Mouse (Mus musculus) E14TG2a.4 (cell line): ENCODE results near the gene Zfp791.
"Not testable (repeated sequence)": the region's sequence is repeated elsewhere in the genome, so short reads cannot be mapped to it uniquely, and the experiment has no call there.

Experiments
- H3K27me3 ChIP-seq: 2 replicates; pipeline ENCODE4 v1.6.1; 2014; ENCODE audit warnings: low read length, control low read depth; ENCODE audit not compliant: insufficient read depth
- H3K36me3 ChIP-seq: 2 replicates; pipeline ENCODE4 v1.6.1; 2014; ENCODE audit warnings: low read length, control low read depth; ENCODE audit not compliant: insufficient read depth
- H3K4me1 ChIP-seq: replicated peaks from 2 replicates; pipeline ENCODE4 v1.6.1; 2014; ENCODE audit warnings: low read depth, low read length, control low read depth
- H3K4me3 ChIP-seq: replicated peaks from 2 replicates; pipeline ENCODE4 v1.5.1; 2014; ENCODE audit warnings: mild to moderate bottlenecking, low read length
- H3K9me3 ChIP-seq: 2 replicates; pipeline ENCODE4 v1.6.1; 2014; ENCODE audit warnings: low read length, control low read depth
- CTCF ChIP-seq: conservative IDR thresholded peaks from 2 replicates; pipeline ENCODE4 v1.5.1; 2014; ENCODE audit warnings: low read length
- NANOG ChIP-seq: IDR thresholded peaks from 2 replicates; pipeline ENCODE4 v1.6.1; 2014; ENCODE audit warnings: borderline replicate concordance, low read length, mixed read lengths
- POU5F1 ChIP-seq: IDR thresholded peaks from 2 replicates; pipeline ENCODE4 v1.6.1; 2014; ENCODE audit warnings: low read length, borderline replicate concordance

The Zfp791 gene

DNA sequence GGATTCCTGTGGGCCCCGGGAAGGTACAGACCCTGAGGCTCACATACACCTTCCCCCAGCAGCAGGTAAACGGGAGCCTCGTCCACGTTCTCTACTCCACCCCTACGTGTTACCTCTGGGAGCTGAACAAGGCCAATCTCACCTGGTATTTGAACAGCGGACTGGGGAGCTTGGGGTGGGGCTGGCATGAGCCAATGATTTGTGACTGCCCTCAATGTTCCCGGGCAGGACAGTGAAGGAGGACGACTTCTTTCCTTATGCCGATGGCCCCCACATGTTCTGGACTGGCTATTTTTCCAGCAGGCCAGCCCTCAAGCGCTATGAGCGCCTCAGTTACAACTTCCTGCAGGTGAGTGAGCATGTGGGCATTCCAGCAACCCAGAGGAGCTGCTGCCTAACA, 32.0 kb downstream of the Zfp791 start:
- no peaks in the 10 kb centered on the region for H3K27me3 ChIP-seq
- no peaks in the 10 kb centered on the region for H3K9me3 ChIP-seq
- peaks cover 75% of the 10 kb centered on the region for H3K36me3 ChIP-seq
- H3K4me1 ChIP-seq = peaks cover 18% of the 10 kb centered on the region
- H3K4me3 ChIP-seq = no peak overlapping the region
- TF ChIP-seq NANOG (no peak), POU5F1 (no peak), CTCF (no peak)

DNA sequence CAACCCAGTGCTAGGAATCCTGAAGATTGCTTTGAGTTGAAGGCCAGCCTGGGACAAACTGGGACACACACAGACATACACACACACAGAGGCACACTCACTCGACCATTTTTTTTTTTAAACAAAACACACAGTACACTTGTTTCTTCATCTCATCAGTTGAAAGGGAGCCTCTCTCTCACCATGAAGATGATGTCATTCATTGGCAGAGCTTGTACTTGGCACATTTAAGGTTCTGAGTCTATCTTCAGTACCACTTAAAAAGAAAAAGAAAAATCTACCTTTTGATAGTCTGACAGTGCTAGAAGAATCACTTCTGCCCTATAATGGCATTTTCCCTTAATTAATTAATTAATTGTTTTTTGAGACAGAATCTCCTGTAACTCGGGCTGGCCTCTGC, 34.1 kb downstream of the Zfp791 start:
- TF ChIP-seq POU5F1 (no peak), NANOG (no peak), CTCF (no peak)
- no peaks in the 10 kb centered on the region for H3K9me3 ChIP-seq
- H3K27me3 ChIP-seq = no peaks in the 10 kb centered on the region
- H3K36me3 ChIP-seq = peaks cover 69% of the 10 kb centered on the region
- no peak overlapping the region for H3K4me3 ChIP-seq
- peaks cover 22% of the 10 kb centered on the region for H3K4me1 ChIP-seq

DNA sequence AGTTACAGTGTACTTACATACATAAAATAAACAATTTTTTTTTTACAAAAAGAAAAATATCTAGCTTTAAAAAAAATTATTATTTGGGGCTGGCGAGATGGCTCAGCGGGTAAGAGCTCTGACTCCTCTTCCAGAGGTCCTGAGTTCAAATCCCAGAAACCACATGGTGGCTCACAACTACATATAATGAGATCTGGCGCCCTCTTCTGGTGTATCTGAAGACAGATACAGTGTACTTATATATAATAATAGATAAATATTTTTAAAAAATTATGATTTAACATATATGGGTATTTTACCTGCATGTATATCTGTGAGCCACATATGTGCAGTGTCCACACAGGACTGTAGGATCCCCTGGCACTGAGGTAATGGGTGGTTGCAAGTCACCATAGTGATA, 36.7 kb downstream of the Zfp791 start:
- peaks cover 49% of the 10 kb centered on the region for H3K36me3 ChIP-seq
- TF ChIP-seq POU5F1 = no peak
- TF ChIP-seq NANOG = no peak
- TF ChIP-seq CTCF = no peak
- no peak overlapping the region for H3K4me3 ChIP-seq
- H3K4me1 ChIP-seq = peaks cover 31% of the 10 kb centered on the region
- no peaks in the 10 kb centered on the region for H3K9me3 ChIP-seq
- H3K27me3 ChIP-seq = no peaks in the 10 kb centered on the region

DNA sequence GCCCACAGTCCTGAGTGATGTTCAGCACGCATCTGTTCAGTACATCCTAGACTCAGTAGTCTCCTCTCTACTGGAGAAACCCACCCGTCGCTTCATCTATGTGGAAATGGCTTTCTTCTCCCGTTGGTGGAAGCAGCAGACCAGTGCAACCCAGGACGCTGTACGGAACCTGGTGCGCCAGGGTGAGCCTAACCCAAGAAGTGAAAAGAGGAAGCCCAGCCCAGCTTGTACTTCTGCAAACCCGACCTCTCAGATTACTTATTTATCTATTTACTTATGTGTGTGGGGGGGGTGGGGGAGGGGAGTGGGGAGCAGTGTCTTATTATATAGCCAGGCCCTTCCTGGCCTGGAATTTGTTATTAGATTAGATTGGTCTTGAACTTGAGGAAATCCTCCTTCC, 38.3 kb downstream of the Zfp791 start:
- peak overlapping the region; percentile 89; the same call in 1 of the 2 replicates for H3K4me3 ChIP-seq
- peaks cover 33% of the 10 kb centered on the region for H3K4me1 ChIP-seq
- H3K27me3 ChIP-seq = no peaks in the 10 kb centered on the region
- no peak for TF ChIP-seq CTCF
- no peak for TF ChIP-seq NANOG
- TF ChIP-seq POU5F1 = no peak
- H3K9me3 ChIP-seq = no peaks in the 10 kb centered on the region
- peaks cover 45% of the 10 kb centered on the region for H3K36me3 ChIP-seq

DNA sequence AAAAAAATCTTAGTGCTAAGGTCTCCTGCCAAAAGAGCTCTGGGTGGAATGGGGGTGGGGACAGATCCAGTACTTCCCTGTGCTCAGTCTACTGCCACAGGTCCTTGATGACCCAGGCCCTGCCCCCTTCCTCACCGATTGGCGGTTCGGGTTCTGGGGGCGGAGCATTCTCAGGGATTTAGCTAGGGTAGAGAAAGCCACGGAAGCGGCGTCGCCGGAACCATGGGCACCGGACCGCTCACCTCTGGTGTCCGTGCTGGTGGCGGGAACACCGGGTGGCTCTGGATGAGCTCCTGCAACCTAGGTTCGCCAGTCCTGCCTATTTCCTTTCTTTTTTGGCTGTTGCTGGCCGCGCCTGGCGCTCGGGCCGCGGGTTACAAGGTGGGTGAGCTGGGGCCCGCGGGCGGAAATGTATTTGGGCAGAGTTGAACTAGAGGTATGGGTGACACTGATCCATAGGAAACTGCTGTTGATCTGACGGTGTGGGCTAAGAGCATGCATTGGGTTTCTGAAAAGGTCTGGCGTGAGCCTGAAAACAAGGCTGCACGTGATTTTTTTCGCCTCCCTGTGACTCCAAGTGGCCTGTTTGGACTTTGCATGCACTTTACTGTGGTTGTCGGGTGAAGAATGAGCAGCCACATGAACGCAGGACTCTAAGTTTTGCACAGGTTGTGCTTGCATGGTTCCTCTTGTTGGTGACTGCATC, 39.6 kb downstream of the Zfp791 start, which contains the start of gene Man2b1:
Gene Man2b1 (plus strand): TSS at position 163 of the 706 bp plus-strand sequence.
- H3K36me3 ChIP-seq = peaks cover 49% of the 10 kb centered on the region
- no peaks in the 10 kb centered on the region for H3K9me3 ChIP-seq
- peak within 1 kb of the TSS; percentile 89 for H3K4me3 ChIP-seq
- H3K4me1 ChIP-seq = peaks cover 41% of the 10 kb centered on the region
- TF ChIP-seq POU5F1 (no peak), CTCF (no peak), NANOG (no peak)
- H3K27me3 ChIP-seq = no peaks in the 10 kb centered on the region

DNA sequence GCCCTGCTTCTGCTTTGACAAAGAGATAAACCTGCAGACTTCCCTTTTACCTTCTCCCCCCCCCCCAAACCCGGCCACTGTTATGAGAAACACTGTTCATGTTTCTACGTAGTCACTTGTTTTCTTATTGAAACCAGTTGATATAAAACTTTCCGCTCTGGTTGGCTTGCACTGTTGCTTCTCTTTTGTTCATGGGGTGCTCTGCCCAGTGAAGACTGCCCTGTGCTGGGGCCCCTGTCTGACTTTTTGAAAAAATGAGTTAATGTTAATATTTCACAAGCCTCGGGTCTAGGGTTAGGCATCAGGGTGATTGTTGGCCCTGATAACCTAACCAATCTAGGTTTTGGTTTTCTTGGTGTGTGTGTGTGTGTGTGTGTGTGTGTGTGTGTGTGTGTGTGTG, 40.7 kb downstream of the Zfp791 start:
- not testable (repeated sequence) for H3K4me3 ChIP-seq, H3K9me3 ChIP-seq, H3K27me3 ChIP-seq
- Histone ChIP-seq H3K4me1 (peaks cover 41% of the 10 kb centered on the region), H3K36me3 (peaks cover 49% of the 10 kb centered on the region)

DNA sequence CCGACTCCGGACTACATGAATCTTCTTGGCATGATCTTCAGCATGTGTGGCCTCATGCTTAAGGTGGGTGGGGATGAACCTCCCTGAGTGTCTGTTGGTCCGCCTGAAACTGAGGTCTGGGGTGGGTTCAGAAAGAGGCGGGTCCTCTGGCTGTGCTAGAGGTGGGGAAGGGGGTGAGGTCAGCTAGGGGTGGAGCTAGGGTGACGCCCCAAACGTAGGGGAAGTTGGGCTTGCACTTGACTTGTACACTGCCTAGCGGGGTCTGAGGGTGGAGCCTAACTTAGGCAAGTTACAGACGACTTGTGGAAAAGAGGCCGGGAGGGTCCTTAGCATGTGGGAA, 41.7 kb downstream of the Zfp791 start, which contains the start of gene Wdr83:
Gene Wdr83 (minus strand): TSS at position 91 of the 340 bp plus-strand sequence.
- Histone ChIP-seq H3K36me3 (peaks cover 49% of the 10 kb centered on the region), H3K4me3 (peak within 1 kb of the TSS; percentile 96), H3K4me1 (peaks cover 48% of the 10 kb centered on the region), H3K9me3 (no peaks in the 10 kb centered on the region), H3K27me3 (no peaks in the 10 kb centered on the region)
- TF ChIP-seq CTCF (no peak), POU5F1 (no peak), NANOG (no peak)

DNA sequence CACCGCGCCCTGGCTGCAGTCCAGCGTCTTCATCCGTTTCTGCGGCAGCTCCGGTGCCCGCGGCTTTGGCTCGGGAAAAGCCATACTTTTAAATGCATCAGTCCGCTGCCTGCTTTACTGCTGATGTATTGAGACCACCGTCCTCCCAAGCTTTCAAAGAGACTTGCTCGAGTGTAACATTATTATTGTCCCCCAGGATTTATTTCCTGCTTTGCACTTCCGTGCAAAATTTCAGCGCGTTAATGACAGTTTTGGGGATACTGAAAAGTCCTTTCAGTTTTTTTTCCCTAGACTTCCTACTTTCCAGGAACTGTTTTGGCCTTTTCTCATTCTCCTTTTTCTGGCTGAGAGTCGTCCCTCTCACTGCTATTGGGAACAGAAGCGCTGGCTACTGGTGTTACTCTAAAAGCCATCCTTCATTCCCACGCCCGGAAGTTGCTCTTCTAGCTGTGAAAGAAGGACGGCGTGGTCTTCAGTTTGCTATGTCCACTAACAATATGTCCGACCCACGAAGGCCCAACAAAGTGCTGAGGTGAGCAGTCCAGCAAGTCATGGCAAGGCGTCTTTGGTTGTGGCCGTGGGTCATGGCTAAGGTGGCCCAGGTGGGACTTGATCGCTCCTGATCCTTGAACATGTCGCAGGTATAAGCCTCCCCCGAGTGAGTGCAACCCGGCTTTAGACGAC, 42.2 kb downstream of the Zfp791 start, which contains the start of gene Wdr83os:
Gene Wdr83os (plus strand): TSS at position 209 of the 684 bp plus-strand sequence.
- H3K4me1 ChIP-seq = peaks cover 52% of the 10 kb centered on the region
- no peaks in the 10 kb centered on the region for H3K9me3 ChIP-seq
- H3K4me3 ChIP-seq = peak within 1 kb of the TSS; percentile 96
- no peak for TF ChIP-seq POU5F1
- no peaks in the 10 kb centered on the region for H3K27me3 ChIP-seq
- H3K36me3 ChIP-seq = peaks cover 50% of the 10 kb centered on the region

DNA sequence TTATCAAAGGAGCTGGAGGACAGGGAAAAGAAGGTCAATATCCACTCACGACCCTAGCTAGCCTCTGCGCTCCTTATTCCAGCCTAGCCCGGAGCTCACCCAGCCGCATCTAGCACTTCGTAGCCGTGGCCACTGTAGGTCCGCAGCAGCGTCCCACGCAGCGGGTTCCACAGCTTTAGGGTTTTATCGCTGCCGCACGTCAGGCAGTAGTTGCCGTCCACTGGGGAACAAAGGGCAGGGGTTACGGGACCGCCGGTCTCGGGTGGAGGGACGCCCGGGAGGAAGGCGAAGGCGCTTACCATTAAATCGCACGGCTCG, 42.7 kb downstream of the Zfp791 start:
- Histone ChIP-seq H3K4me3 (peak overlapping the region; percentile 96), H3K36me3 (peaks cover 50% of the 10 kb centered on the region), H3K9me3 (no peaks in the 10 kb centered on the region), H3K4me1 (peaks cover 57% of the 10 kb centered on the region), H3K27me3 (no peaks in the 10 kb centered on the region)
- TF ChIP-seq NANOG (no peak), CTCF (no peak), POU5F1 (no peak)
